Mouse (Mus musculus) stomach, embryonic 16.5 days (tissue): ENCODE measurements at regions not wholly inside any gene's neighbourhood (a gene's known extent, or its start where the extent isn't known, plus 50 kb on each side); places are given as distances from the start of the nearest gene placed in this dataset.
A peak's percentile ranks its signal among the peaks of the same experiment; 100 is the strongest.

Experiments
- ATAC-seq: fragments of 200-750 bp; cut with Nextera tagmentation; 2 replicates; pipeline ENCODE4 v1.8.0; 2017; ENCODE audit warnings: moderate number of reproducible peaks, moderate TSS enrichment; ENCODE audit not compliant: insufficient read depth, low FRiP score
- H3K27ac ChIP-seq: fragments of 300-500 bp; sonication (generic); 2 replicates; pipeline ENCODE4 v1.5.1; 2014; ENCODE audit warnings: low read length
- H3K27me3 ChIP-seq: fragments of 300-500 bp; sonication (generic); 2 replicates; pipeline ENCODE4 v1.6.1; 2014; ENCODE audit warnings: low read length, control low read depth, mixed read lengths; ENCODE audit not compliant: control insufficient read depth, insufficient read depth
- H3K36me3 ChIP-seq: fragments of 300-500 bp; sonication (generic); 2 replicates; pipeline ENCODE4 v1.6.1; 2014; ENCODE audit warnings: low read length; ENCODE audit not compliant: control insufficient read depth, insufficient read depth
- H3K4me1 ChIP-seq: fragments of 300-500 bp; sonication (generic); 2 replicates; pipeline ENCODE4 v1.6.1; 2014; ENCODE audit warnings: low read length, control low read depth, mixed read lengths; ENCODE audit not compliant: control insufficient read depth, insufficient read depth
- H3K4me2 ChIP-seq: fragments of 300-500 bp; sonication (generic); 2 replicates; pipeline ENCODE4 v1.6.1; 2014; ENCODE audit warnings: low read depth, low read length, mixed read lengths
- H3K4me3 ChIP-seq: fragments of 300-500 bp; sonication (generic); replicated peaks from 2 replicates; pipeline ENCODE4 v1.5.1; 2014; ENCODE audit warnings: mild to moderate bottlenecking, low read length
- H3K9ac ChIP-seq: fragments of 300-500 bp; sonication (generic); 2 replicates; pipeline ENCODE4 v1.6.1; 2014; ENCODE audit warnings: low read length
- H3K9me3 ChIP-seq: fragments of 300-500 bp; sonication (generic); replicated peaks from 2 replicates; pipeline ENCODE4 v1.6.1; 2016; ENCODE audit warnings: low read length, control low read depth; ENCODE audit not compliant: control insufficient read depth
- WGBS: fragments of 180-500 bp; shearing (Covaris S2); extraction: QIAGEN DNeasy Blood & Tissue Kit; methylation state at CpG from one replicate; pipeline ENCODE4 v1.1.7; 2014; 5-methylcytosine and 5-hydroxymethylcytosine counted together

DNA sequence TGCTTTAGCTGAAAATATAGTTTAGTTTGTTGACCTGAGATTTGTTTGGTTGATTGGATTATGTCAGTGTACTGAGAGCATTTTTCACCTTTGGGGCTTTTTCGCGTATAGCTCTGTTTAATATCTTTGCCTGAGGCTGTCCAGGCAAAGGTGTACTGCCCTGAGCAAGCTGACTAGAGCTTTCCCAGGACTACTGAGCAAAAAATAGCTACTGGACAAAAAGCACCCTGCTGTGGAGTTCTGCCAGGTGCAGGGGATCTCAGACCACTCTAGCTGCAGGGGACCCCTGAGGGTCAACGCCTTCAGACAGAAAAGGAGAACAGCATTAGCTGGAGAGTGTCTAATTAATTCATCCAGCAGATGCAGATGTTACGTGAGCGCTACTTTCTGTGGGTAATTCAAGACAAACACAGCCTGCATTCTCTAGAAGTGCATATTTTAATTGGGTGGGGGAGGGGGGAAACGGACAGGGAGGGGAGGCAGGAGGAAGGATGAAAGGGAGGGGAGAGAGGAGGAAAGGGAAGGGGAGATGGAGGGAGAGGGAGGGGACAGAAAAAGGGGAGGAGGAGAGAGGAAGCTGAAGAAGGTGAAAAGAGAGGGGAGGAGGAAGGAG lies 61.7 kb downstream of the Thnsl1 start:
- WGBS = 17% methylated on average over 6 of the region's 6 CpGs
- no peak overlapping the region for H3K9ac ChIP-seq
- no peak overlapping the region for H3K27ac ChIP-seq
- no peaks in the 10 kb centered on the region for H3K36me3 ChIP-seq
- no peaks in the 10 kb centered on the region; the same call in 1 of the 2 replicates for H3K4me1 ChIP-seq
- no peak overlapping the region for H3K4me3 ChIP-seq
- H3K9me3 ChIP-seq = no peaks in the 10 kb centered on the region
- no peak for ATAC-seq
- no peaks in the 10 kb centered on the region for H3K27me3 ChIP-seq
- H3K4me2 ChIP-seq = peak overlapping the region; percentile 13; the same call in 1 of the 2 replicates

GRCm38 (mm10) chr2:21269989-21270846 lies 64.7 kb downstream of the Thnsl1 start:
- Histone ChIP-seq H3K9ac (no peak overlapping the region), H3K27ac (no peak overlapping the region), H3K4me1 (no peaks in the 10 kb centered on the region; the same call in 1 of the 2 replicates), H3K4me3 (no peak overlapping the region), H3K9me3 (no peaks in the 10 kb centered on the region), H3K36me3 (no peaks in the 10 kb centered on the region), H3K27me3 (no peaks in the 10 kb centered on the region), H3K4me2 (no peak overlapping the region)
- ATAC-seq = no peak
- WGBS = 70% methylated on average over 12 of the region's 12 CpGs

GRCm38 (mm10) chr2:21273416-21273815 lies 67.9 kb downstream of the Thnsl1 start:
- ATAC-seq = no peak
- no peaks in the 10 kb centered on the region for H3K4me1 ChIP-seq
- H3K9me3 ChIP-seq = no peaks in the 10 kb centered on the region
- H3K27me3 ChIP-seq = no peaks in the 10 kb centered on the region
- no peak overlapping the region for H3K27ac ChIP-seq
- no peak overlapping the region for H3K9ac ChIP-seq
- 90% methylated on average over 4 of the region's 4 CpGs for WGBS
- no peak overlapping the region for H3K4me2 ChIP-seq
- no peaks in the 10 kb centered on the region for H3K36me3 ChIP-seq
- H3K4me3 ChIP-seq = no peak overlapping the region

DNA sequence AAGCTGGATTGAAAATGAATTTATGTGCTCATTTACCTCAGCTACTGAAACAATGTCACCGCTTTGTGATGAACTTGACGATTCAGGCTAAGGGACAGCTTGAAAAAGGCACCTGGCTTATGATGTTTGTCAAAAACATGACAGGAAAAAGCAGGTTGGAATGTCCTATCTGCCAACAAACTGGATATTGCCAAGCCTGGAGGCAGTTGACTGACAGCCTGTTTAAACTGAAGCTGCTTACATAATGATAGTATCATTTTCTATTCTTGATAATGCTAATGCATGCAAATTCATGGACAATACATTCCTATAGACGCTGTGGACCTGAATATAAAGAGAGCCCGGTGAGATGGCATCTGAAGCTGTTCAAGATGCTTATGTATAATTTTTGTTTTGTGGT lies 69.8 kb downstream of the Thnsl1 start:
- H3K27me3 ChIP-seq = no peaks in the 10 kb centered on the region
- no peak for ATAC-seq
- H3K27ac ChIP-seq = no peak overlapping the region
- no peak overlapping the region for H3K4me3 ChIP-seq
- H3K9ac ChIP-seq = no peak overlapping the region
- no peak overlapping the region for H3K4me2 ChIP-seq
- no peaks in the 10 kb centered on the region for H3K4me1 ChIP-seq
- 80% methylated on average over 4 of the region's 4 CpGs for WGBS
- H3K9me3 ChIP-seq = no peaks in the 10 kb centered on the region
- H3K36me3 ChIP-seq = no peaks in the 10 kb centered on the region

- no peak overlapping the region for H3K4me3 ChIP-seq
- H3K36me3 ChIP-seq = no peaks in the 10 kb centered on the region
- H3K4me2 ChIP-seq = no peak overlapping the region
- no peak for ATAC-seq
- 31% methylated on average over 9 of the region's 9 CpGs for WGBS
- H3K27ac ChIP-seq = no peak overlapping the region
- no peaks in the 10 kb centered on the region for H3K4me1 ChIP-seq
- H3K9me3 ChIP-seq = no peaks in the 10 kb centered on the region
- no peaks in the 10 kb centered on the region for H3K27me3 ChIP-seq
- no peak overlapping the region for H3K9ac ChIP-seq
Observed at GRCm38 (mm10) chr2:21280794-21281420, 75.4 kb downstream of the Thnsl1 start.

GRCm38 (mm10) chr2:21282505-21283200 lies 77.1 kb downstream of the Thnsl1 start:
- Histone ChIP-seq H3K9me3 (no peaks in the 10 kb centered on the region), H3K4me1 (no peaks in the 10 kb centered on the region), H3K27me3 (no peaks in the 10 kb centered on the region), H3K27ac (no peak overlapping the region), H3K36me3 (no peaks in the 10 kb centered on the region), H3K9ac (no peak overlapping the region), H3K4me2 (no peak overlapping the region), H3K4me3 (no peak overlapping the region)
- 73% methylated on average over 14 of the region's 14 CpGs for WGBS
- no peak for ATAC-seq

GRCm38 (mm10) chr2:21284881-21285280 lies 79.4 kb downstream of the Thnsl1 start:
- no peak overlapping the region for H3K4me2 ChIP-seq
- no peak for ATAC-seq
- no peak overlapping the region for H3K9ac ChIP-seq
- no peaks in the 10 kb centered on the region for H3K27me3 ChIP-seq
- H3K27ac ChIP-seq = no peak overlapping the region
- 93% methylated on average over 2 of the region's 3 CpGs for WGBS
- H3K4me1 ChIP-seq = no peaks in the 10 kb centered on the region
- H3K4me3 ChIP-seq = no peak overlapping the region
- no peaks in the 10 kb centered on the region for H3K9me3 ChIP-seq
- no peaks in the 10 kb centered on the region for H3K36me3 ChIP-seq

- no peaks in the 10 kb centered on the region for H3K36me3 ChIP-seq
- 71% methylated on average over 13 of the region's 13 CpGs for WGBS
- H3K27ac ChIP-seq = no peak overlapping the region
- no peaks in the 10 kb centered on the region for H3K27me3 ChIP-seq
- H3K4me2 ChIP-seq = no peak overlapping the region
- H3K4me1 ChIP-seq = no peaks in the 10 kb centered on the region
- no peak overlapping the region for H3K9ac ChIP-seq
- ATAC-seq = no peak
- no peak overlapping the region for H3K4me3 ChIP-seq
- H3K9me3 ChIP-seq = no peaks in the 10 kb centered on the region
Observed at GRCm38 (mm10) chr2:21287786-21288185, 79.6 kb upstream of the Gpr158 start.
